Mouse (Mus musculus) heart, postnatal 14 days (tissue): ENCODE data around the gene C87436. TPM values are rescaled to one million over a fixed set of nuclear protein-coding genes. Genes with fewer than 3 reads are reported as not detected.
A peak's percentile ranks its signal among the peaks of the same experiment; 100 is the strongest.

Experiments
- DNase-seq, 2 experiments: peaks; one replicate each; pipeline ENCODE4 v3.0.0; 2021 to 2022
- intact Hi-C: fragments of 180-260 bp; cut with DNase I; formaldehyde crosslinking; loops from one replicate; pipeline ENCODE4 v1.15.1; 2025
- long read RNA-seq, 2 experiments: library from polyadenylated mRNA; stranded (forward); transcript quantifications; one replicate each; pipeline ENCODE4 v2.0.0; 2021
- total RNA-seq, 2 experiments: library from RNA; stranded (reverse); gene quantifications; 2 replicates each; pipeline ENCODE4 v1.2.3; 2021

C87436 gene
- 10 to 100 TPM; 11.4 to 12.4 TPM for total RNA-seq
- long read RNA-seq, experiment 1, transcript C87436-201 (10 exons, 2,534 nt) = major isoform, 8 of 18 reads
- long read RNA-seq, experiment 1, partial matches to known transcripts = 1 of 18 reads
- long read RNA-seq, experiment 1, other reads (novel, unspliced or antisense) = 7 of 18 reads
- long read RNA-seq, experiment 2, transcript C87436-201 (10 exons, 2,534 nt) = major isoform, 6 of 20 reads
- long read RNA-seq, experiment 2, partial matches to known transcripts = 1 of 20 reads
- long read RNA-seq, experiment 2, other reads (novel, unspliced or antisense) = 12 of 20 reads

GRCm38 (mm10) chr6:86438272-86439118 is at the start of gene C87436:
Gene C87436 (plus strand): TSS chr6:86438374.
- peak; percentile 92 to 95 for DNase-seq
- intact Hi-C loops = loop anchor here (5.0 kb wide), 1 partner anchor 229 kb away; the partner anchor contains the start of gene Mxd1

DNA sequence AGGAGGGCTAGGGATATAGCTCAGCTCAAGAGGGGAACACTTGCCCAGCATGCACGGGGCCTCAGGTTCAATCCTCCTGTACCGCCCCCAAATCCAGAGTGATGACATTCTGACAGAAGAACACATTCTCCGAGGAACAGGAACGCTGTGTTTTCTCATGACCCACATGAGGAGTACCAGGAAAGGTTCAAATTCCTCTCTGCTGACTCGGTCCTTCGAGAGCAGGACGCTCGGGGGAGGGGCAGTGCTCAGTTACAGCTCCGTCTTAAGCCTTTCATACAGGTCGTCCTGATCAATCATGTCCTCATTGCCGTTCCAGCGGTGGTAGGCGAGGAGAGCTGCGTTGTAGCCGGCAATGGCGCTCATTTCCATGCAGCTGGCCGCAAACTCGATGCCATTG is 49.7 kb upstream of the C87436 start:
- no peak for DNase-seq
- intact Hi-C loops = no loop called here

DNA sequence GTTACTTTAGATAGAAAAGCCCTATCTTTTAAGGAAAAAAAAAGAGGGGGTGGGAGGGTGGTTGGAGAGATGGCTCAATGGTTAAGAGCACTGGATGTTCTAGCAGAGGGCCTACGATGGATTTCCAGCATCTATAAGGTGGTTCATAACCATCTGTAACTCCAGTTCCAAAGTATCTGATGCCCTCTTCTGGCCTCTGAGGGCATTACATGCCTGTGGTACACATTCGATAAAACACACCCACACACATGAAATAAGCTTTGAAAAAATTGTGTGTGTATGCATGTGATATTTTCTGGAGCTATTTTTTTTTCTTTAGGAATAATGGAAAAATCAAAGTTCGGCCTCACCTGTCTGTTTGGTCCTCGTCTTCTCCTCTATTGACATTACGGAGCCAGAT is 46.8 kb upstream of the C87436 start:
- intact Hi-C loops = no loop called here
- DNase-seq = no peak

DNA sequence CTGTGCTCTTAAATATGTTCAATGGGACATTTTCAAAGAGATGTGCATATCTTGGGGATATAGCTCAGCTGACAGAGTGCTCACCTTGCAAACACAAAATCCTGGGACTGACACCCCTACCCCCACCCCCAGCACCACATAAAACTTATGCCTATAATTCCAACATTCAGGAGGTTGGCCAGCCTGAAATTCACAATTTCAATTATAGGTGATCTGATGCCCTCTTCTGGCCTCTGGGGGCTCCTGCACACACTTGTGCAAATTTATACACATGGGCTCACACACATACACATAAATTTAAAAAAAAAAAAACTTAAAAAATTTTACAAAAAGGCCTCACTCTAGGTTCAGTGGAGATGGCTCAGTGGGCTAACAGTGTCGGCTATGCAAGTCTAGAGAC is 45.0 kb upstream of the C87436 start:
- DNase-seq = no peak
- intact Hi-C loops = no loop called here

DNA sequence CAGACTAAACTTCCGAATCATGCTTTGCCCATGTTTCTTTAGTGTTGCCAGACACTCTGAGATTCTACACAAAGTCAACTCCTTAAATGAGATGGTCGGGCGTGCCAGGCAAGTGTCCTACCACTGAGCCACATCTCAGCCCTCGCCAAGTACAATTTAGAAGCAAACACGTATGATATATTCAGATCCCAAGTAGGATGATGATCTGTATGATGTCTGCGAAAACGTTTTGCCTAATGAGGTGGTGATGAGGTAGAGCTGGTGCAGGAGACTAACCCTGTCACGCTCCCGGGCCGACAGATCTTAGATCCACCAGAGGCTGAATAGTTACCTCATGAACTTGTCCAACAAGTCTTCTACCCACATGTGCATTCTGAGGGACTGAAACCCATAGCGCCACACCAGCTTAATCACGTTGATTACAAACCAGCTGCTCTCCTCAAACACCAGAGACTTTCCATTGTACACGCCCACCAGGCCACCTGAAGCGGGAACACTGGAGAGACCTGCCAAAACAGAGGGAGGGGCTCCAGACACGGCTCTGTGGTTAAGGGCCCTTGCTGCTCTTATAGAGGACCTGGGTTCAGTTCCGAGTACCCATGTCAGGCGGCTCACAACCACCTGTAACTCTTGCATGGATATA is 44.0 kb upstream of the C87436 start:
- intact Hi-C loops = no loop called here
- DNase-seq = no peak

GRCm38 (mm10) chr6:86395021-86395420 is 43.2 kb upstream of the C87436 start:
- no peak for DNase-seq
- intact Hi-C loops = loop anchor here (5.0 kb wide), 1 partner anchor 253 kb away; no protein-coding TSS in a partner anchor

GRCm38 (mm10) chr6:86395969-86396368 is 42.2 kb upstream of the C87436 start:
- intact Hi-C loops = loop anchor here (2.0 to 5.0 kb wide), 2 partner anchors 31 to 254 kb away; partner anchors contain the start of gene Fam136a
- no peak for DNase-seq

GRCm38 (mm10) chr6:86396581-86397256 is 41.5 kb upstream of the C87436 start, which contains the start of gene Pcyox1:
Gene Pcyox1 (minus strand): TSS chr6:86397154.
- DNase-seq = peak; percentile 90 to 91
- intact Hi-C loops = loop anchor here (2.0 to 5.0 kb wide), 2 partner anchors 32 to 254 kb away; partner anchors contain the start of gene Fam136a

- DNase-seq = no peak
- intact Hi-C loops = loop anchor here (2.0 to 5.0 kb wide), 2 partner anchors 33 to 255 kb away; partner anchors contain the start of gene Fam136a
Observed at GRCm38 (mm10) chr6:86397257-86397980, 40.8 kb upstream of the C87436 start.

GRCm38 (mm10) chr6:86398986-86399385 is 39.2 kb upstream of the C87436 start:
- no peak for DNase-seq
- intact Hi-C loops = loop anchor here (5.0 kb wide), 1 partner anchor 257 kb away; no protein-coding TSS in a partner anchor

- intact Hi-C loops = loop anchor here (5.0 kb wide), 2 partner anchors 258 to 273 kb away; no protein-coding TSS in a partner anchor
Observed at GRCm38 (mm10) chr6:86399995-86400394, 38.2 kb upstream of the C87436 start.

DNA sequence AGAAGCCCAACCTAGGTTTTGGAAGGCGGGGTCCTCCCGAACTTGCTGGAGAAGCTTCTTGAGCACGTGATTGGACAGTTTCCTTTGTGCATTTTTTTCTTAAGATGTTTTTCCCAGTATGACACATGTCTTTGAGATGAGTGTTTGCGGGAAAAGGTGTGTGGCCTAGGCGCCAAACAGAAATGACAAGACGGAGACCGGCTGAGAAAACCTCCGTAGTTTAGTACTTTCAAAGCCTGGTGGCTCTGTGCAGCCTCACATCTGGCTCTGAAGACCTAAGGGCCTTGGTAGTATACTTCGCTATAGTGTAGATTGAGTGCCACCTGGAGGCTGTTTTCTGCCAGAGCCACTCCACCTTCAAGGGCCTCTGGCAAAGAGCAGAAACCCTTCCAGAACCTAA is 37.2 kb upstream of the C87436 start:
- intact Hi-C loops = loop anchor here (5.0 kb wide), 1 partner anchor 274 kb away; no protein-coding TSS in a partner anchor

More at GRCm38 (mm10) chr6:86399995-86400394, 38.2 kb upstream of the C87436 start:
- DNase-seq = no peak

GRCm38 (mm10) chr6:86402681-86403607 is 35.2 kb upstream of the C87436 start:
- intact Hi-C loops = loop anchor here (5.0 kb wide), 1 partner anchor 276 kb away; no protein-coding TSS in a partner anchor

More for the DNA sequence above, 37.2 kb upstream of the C87436 start:
- peak; percentile 65 to 79 for DNase-seq

GRCm38 (mm10) chr6:86403728-86404099 is 34.5 kb upstream of the C87436 start:
- intact Hi-C loops = loop anchor here (5.0 kb wide), 1 partner anchor 276 kb away; no protein-coding TSS in a partner anchor
- peak; percentile 83 to 89 for DNase-seq

More at GRCm38 (mm10) chr6:86402681-86403607, 35.2 kb upstream of the C87436 start:
- DNase-seq = no peak

DNA sequence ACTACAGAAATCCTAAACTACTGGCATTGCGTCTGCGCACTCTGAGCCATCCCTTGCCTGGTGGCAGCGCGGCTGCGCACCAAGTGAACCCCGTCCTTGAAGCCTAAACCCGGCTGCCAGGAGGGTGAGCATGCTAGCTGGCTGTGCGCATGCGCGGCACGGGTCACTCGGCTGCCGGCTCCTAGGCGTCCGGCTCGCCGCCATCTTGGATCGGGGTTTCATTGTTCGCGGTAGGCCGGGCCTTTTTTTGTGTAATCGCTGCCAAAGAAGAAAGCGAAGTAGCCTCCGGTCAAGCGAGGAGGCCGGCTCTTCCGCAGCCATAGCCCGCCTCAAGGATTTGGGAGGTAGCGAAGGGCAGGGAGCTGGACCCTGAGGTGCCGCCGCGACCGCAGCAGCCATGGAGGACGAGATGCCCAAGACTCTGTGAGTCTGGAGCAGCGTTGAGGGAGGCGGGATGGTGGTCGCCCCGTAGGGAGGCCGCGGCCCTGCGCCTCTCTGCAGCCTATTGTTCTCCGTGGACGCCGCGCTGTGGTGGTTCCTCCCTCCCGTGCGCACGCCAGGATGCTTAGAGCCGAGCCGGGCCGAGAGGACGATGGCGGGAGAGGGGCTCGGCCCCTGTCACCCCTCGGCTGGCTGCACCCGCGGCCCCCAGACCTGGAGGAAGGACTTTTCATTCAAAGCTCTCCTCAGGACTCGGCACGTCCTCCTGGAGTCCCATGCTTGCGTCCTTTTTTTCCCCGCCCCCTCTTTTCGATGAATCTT is 33.9 kb upstream of the C87436 start, which contains the start of gene Tia1:
Tia1 (plus strand) TSS at position 120 of the 762 bp plus-strand sequence.
- intact Hi-C loops = loop anchor here (5.0 kb wide), 1 partner anchor 277 kb away; no protein-coding TSS in a partner anchor
- peak; percentile 97 to 98 for DNase-seq

DNA sequence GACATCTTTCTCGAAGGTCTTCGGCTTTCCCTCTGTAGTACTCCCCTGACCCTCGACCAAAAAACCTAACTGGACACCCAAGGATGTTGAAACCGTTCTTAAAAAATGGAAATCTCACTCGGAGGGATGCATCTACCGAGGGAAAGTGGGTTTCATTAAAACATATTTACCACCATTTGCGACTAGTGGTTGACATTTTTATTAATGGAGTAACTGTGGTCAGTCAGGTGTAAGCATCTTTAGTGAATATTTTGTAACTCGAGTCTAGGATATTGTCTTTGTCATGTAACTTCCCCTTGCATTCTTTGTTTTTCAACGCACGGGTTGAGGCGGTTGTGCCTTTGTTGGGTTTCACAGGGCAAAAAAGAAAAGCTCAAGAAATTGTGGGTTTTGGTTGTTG is 33.2 kb upstream of the C87436 start:
- intact Hi-C loops = loop anchor here (1.0 to 5.0 kb wide), 2 partner anchors 32 to 278 kb away; no protein-coding TSS in a partner anchor
- DNase-seq = no peak

DNA sequence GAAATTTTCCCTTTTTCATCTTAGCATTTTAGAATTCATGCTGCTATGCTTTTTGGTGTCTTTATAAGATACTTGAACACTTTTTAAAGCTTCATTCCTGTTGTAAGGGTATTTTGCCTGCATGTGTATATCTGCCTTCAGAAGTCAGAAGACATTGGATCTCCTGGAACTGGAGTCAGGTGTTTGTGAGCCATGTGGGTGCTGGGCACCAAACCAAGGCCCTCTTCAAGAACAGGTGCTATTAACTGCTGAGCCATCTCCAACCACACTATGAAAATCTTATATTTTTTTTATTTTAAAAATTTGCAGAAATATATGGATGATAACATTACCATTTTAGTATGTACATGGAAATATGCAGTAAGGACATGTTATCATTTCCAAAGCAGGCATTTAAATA is 31.9 kb upstream of the C87436 start:
- DNase-seq = no peak
- intact Hi-C loops = no loop called here
